Mouse (Mus musculus) midbrain, embryonic 12.5 days (tissue): ENCODE measurements at regions not wholly inside any gene's neighbourhood (a gene's known extent, or its start where the extent isn't known, plus 50 kb on each side); places are given as distances from the start of the nearest gene placed in this dataset.
"Not testable (repeated sequence)": the region's sequence is repeated elsewhere in the genome, so short reads cannot be mapped to it uniquely, and the experiment has no call there.

Source experiments
- ATAC-seq: fragments of 200-750 bp; cut with Nextera tagmentation; 2 replicates; pipeline ENCODE4 v1.8.0; 2017; ENCODE audit warnings: low read depth, moderate TSS enrichment, moderate library complexity; ENCODE audit not compliant: low FRiP score
- H3K27ac ChIP-seq: fragments of 300-500 bp; sonication (generic); replicated peaks from 2 replicates; pipeline ENCODE4 v1.5.1; 2016; ENCODE audit warnings: mild to moderate bottlenecking
- H3K27me3 ChIP-seq: fragments of 300-500 bp; sonication (generic); 2 replicates; pipeline ENCODE4 v1.6.1; 2016; ENCODE audit warnings: mild to moderate bottlenecking
- H3K36me3 ChIP-seq: fragments of 300-500 bp; sonication (generic); 2 replicates; pipeline ENCODE4 v1.6.1; 2016
- H3K4me1 ChIP-seq: fragments of 300-500 bp; sonication (generic); 2 replicates; pipeline ENCODE4 v1.6.1; 2016
- H3K4me2 ChIP-seq: fragments of 300-500 bp; sonication (generic); replicated peaks from 2 replicates; pipeline ENCODE4 v1.6.1; 2016; ENCODE audit warnings: mild to moderate bottlenecking, moderate library complexity
- H3K4me3 ChIP-seq: fragments of 300-500 bp; sonication (generic); 2 replicates; pipeline ENCODE4 v1.5.1; 2016; ENCODE audit warnings: mild to moderate bottlenecking
- H3K9ac ChIP-seq: fragments of 300-500 bp; sonication (generic); replicated peaks from 2 replicates; pipeline ENCODE4 v1.6.1; 2016; ENCODE audit warnings: mild to moderate bottlenecking, moderate library complexity
- H3K9me3 ChIP-seq: fragments of 300-500 bp; sonication (generic); 2 replicates; pipeline ENCODE4 v1.6.1; 2016; ENCODE audit warnings: mild to moderate bottlenecking
- WGBS: fragments of 180-500 bp; shearing (Covaris S2); methylation state at CpG from one replicate; pipeline ENCODE4 v1.1.7; 2016; 5-methylcytosine and 5-hydroxymethylcytosine counted together

DNA sequence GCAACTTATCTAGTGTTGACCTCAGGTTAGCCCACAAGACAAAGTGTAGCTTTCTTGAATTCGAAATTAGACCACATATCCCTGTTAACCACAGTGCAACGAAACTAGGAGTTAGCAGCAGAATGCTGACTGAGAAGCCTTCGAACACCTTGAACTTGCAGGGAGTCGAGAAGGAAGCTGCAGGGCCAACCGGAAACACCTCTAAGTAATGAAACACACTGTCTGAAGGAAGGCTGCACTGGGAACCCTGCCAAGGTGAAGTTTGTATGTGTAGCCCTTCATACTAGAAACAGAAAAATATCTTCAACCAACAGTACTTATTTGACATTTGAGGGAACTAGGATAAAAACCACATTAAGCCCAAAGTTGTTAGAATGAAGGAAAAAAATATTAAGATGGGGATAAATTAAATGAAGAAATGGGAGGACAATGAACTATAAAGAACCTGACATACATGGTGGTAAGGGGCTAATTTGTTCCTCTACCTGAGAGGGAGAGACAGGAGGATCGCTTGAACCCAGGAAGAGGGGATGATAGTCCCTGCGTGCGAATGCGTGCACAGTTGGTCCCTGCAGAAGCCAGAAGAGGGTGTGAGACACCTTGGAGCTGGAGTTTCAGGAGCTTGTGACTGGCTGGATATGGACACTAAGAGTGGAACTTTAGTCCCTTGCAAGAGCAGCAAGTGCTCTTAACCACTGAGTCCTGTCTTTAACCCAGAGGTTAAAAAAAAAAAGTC, 234.4 kb downstream of the Diras2 start:
- 78% methylated on average over 9 of the region's 9 CpGs for WGBS

DNA sequence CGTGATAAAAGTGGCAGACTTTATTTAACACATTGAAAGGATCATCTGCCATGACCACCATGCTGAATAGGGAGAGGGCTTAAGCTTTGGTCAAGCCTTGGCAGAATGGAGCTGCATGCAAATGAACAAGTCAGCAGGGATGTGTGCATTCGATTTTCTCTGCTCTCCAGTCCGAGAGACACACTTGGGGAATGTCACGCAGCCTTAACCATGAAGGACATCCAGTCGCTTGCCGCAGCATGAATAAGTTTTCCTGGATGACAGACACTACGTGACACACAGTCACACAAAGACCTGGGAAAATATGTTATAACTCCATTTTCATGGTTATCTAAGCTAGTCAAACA, 233.8 kb downstream of the Diras2 start:
- peak; percentile 73; the same call in 1 of the 2 replicates for ATAC-seq
- H3K4me2 ChIP-seq: peak overlapping the region; percentile 27; the same call in 1 of the 2 replicates
- peak overlapping the region; percentile 39; the same call in 1 of the 2 replicates for H3K27ac ChIP-seq

More for the DNA sequence above, 234.4 kb downstream of the Diras2 start:
- Histone ChIP-seq H3K9ac (no peak overlapping the region), H3K4me3 (no peak overlapping the region), H3K4me2 (0 out of 2 replicates have a peak overlapping the region, but pooled peaks have one; percentile 27), H3K27ac (peak overlapping the region; percentile 39; the same call in 1 of the 2 replicates), H3K36me3 (no peaks in the 10 kb centered on the region), H3K27me3 (0 out of 2 replicates have a peak, but pooled peaks cover 4% of the 10 kb centered on the region), H3K4me1 (peaks cover 10% of the 10 kb centered on the region), H3K9me3 (no peaks in the 10 kb centered on the region)
- ATAC-seq: no peak

GRCm38 (mm10) chr13:52298362-52298761, 232.7 kb downstream of the Diras2 start:
- Histone ChIP-seq H3K9ac (no peak overlapping the region), H3K4me3 (no peak overlapping the region), H3K4me2 (no peak overlapping the region), H3K27me3 (0 out of 2 replicates have a peak, but pooled peaks cover 4% of the 10 kb centered on the region), H3K27ac (no peak overlapping the region), H3K36me3 (no peaks in the 10 kb centered on the region), H3K4me1 (peaks cover 10% of the 10 kb centered on the region), H3K9me3 (no peaks in the 10 kb centered on the region)
- ATAC-seq: no peak
- 74% methylated on average over 5 of the region's 5 CpGs for WGBS

More for the DNA sequence above, 233.8 kb downstream of the Diras2 start:
- WGBS: 33% methylated on average over 7 of the region's 7 CpGs
- Histone ChIP-seq H3K4me3 (no peak overlapping the region), H3K36me3 (no peaks in the 10 kb centered on the region), H3K27me3 (0 out of 2 replicates have a peak, but pooled peaks cover 4% of the 10 kb centered on the region), H3K9ac (no peak overlapping the region), H3K4me1 (peaks cover 10% of the 10 kb centered on the region), H3K9me3 (no peaks in the 10 kb centered on the region)

DNA sequence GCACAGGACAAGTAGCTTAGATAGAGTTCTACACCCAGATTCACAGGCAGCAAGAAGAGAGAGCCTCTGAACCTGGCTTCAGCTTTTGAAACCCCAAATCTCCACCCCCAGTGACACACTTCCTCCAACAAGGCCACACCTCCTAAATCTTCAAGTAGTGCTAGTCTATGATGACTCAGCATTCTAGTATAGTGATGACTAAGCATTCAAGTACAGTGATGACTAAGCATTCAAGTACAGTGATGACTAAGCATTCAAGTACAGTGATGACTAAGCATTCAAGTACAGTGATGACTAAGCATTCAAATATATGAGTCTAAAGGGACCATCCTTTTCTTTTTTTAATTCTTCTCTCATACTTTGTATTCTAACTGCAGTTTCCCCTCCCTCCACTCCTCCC, 225.8 kb downstream of the Diras2 start:
- H3K4me1 ChIP-seq, H3K4me2 ChIP-seq, H3K9me3 ChIP-seq, H3K36me3 ChIP-seq, H3K4me3 ChIP-seq, H3K9ac ChIP-seq, ATAC-seq, H3K27me3 ChIP-seq, H3K27ac ChIP-seq: not testable (repeated sequence)

GRCm38 (mm10) chr13:52306783-52307440, 224.2 kb downstream of the Diras2 start:
- H3K4me2 ChIP-seq: no peak overlapping the region
- 84% methylated on average over 9 of the region's 9 CpGs for WGBS
- ATAC-seq: no peak

DNA sequence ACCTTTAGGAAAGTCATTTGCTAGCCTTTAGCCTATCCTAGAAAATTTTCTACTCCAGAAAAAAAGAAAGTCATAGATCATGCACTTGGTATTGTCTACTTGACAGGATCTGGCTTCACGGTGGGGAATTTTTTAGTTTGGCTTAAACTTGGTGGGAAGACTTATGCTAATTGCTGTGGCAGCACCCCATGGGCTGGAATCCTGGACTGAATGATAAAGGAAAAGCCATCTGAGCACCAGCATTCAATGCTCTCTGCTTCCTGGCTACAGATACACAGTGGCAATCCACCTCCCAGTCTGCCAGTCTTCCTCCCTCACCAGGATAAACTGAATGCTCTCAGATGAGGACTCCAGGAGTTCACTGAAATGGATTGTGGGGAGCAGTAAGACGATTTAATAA, 220.1 kb downstream of the Diras2 start:
- H3K9me3 ChIP-seq: peaks cover 2% of the 10 kb centered on the region; the same call in 1 of the 2 replicates
- peaks cover 4% of the 10 kb centered on the region; the same call in 1 of the 2 replicates for H3K4me1 ChIP-seq
- 13% methylated on average over 2 of the region's 2 CpGs for WGBS
- peaks cover 10% of the 10 kb centered on the region for H3K27me3 ChIP-seq
- H3K4me3 ChIP-seq: no peak overlapping the region
- no peak overlapping the region for H3K9ac ChIP-seq
- H3K36me3 ChIP-seq: no peaks in the 10 kb centered on the region
- H3K4me2 ChIP-seq: no peak overlapping the region
- H3K27ac ChIP-seq: no peak overlapping the region
- no peak for ATAC-seq

More at GRCm38 (mm10) chr13:52306783-52307440, 224.2 kb downstream of the Diras2 start:
- H3K9me3 ChIP-seq: no peaks in the 10 kb centered on the region
- H3K4me3 ChIP-seq: no peak overlapping the region
- no peak overlapping the region for H3K9ac ChIP-seq
- peaks cover 10% of the 10 kb centered on the region for H3K27me3 ChIP-seq
- H3K36me3 ChIP-seq: no peaks in the 10 kb centered on the region
- H3K27ac ChIP-seq: no peak overlapping the region
- H3K4me1 ChIP-seq: peaks cover 4% of the 10 kb centered on the region; the same call in 1 of the 2 replicates

DNA sequence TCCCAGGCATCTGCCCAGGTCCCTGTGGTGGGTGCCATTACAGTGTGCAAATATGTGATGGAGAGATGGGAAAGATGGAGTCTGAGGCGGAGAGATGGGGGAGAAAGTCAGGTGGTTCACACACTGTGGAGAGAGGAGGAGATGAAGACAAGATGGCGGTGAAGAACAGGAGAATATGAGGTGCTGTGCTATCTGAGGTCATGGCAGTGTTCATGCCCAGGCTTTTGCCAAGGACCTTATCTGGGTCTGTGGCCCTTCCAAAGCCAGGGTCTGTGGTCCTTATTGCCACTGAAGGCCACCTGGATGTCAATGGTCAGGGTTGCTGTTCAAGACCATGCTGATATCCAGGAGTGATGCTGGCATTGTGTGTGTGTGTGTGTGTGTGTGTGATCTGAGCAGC, 212.8 kb downstream of the Diras2 start:
- WGBS: 84% methylated on average over 2 of the region's 2 CpGs
- Histone ChIP-seq H3K9me3 (peaks cover 2% of the 10 kb centered on the region; the same call in 1 of the 2 replicates), H3K4me2 (no peak overlapping the region), H3K27me3 (no peaks in the 10 kb centered on the region), H3K9ac (no peak overlapping the region), H3K27ac (no peak overlapping the region), H3K4me1 (no peaks in the 10 kb centered on the region), H3K36me3 (no peaks in the 10 kb centered on the region), H3K4me3 (no peak overlapping the region)
- no peak for ATAC-seq

DNA sequence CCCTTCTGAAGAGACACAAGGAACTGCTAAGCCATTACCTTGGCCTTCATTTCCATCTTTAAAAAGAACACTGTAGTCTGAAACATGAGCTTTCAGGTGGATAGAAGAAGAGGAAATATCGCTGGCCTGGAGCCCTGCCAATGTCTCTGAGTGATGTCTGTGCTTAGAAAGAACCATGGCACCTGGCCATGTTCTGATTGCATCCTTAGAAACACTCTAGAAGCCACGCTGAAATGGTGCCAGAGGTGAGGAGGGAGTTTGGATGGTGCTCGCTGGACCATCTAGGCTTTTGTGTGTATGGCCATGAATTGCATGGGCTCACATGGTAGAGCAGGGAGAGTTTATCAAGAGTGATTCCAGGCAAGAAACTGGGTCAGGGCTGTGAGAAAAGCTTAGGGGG, 207.4 kb downstream of the Diras2 start:
- Histone ChIP-seq H3K27me3 (no peaks in the 10 kb centered on the region), H3K9me3 (no peaks in the 10 kb centered on the region), H3K4me3 (no peak overlapping the region), H3K4me2 (no peak overlapping the region), H3K36me3 (no peaks in the 10 kb centered on the region), H3K4me1 (no peaks in the 10 kb centered on the region), H3K9ac (no peak overlapping the region), H3K27ac (no peak overlapping the region)
- WGBS: 77% methylated on average over 3 of the region's 3 CpGs
- ATAC-seq: no peak

DNA sequence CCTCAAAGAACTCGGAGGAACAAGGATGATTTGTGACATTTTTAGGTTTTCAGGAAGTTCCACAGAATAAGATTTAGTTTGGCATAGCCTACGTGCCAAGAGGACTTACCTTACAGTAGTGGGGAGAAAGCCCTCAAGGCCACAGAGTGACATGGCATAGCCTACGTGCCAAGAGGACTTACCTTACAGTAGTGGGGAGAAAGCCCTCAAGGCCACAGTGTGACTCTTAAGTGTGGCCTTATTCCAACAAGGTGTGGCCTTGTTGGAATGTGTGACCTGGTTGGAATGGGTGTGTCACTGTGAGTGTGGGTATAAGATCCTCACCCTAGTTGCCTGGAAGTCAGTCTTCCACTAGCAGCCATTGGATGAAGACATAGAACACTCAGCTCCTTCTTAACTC, 206.7 kb downstream of the Diras2 start:
- H3K4me3 ChIP-seq, H3K27me3 ChIP-seq, ATAC-seq, H3K9ac ChIP-seq, H3K4me2 ChIP-seq, H3K9me3 ChIP-seq, H3K27ac ChIP-seq, H3K36me3 ChIP-seq, H3K4me1 ChIP-seq: not testable (repeated sequence)
- 81% methylated on average over 3 of the region's 3 CpGs for WGBS

GRCm38 (mm10) chr13:52325647-52326046, 205.4 kb downstream of the Diras2 start:
- H3K9ac ChIP-seq, H3K27ac ChIP-seq, H3K9me3 ChIP-seq, H3K4me2 ChIP-seq, H3K36me3 ChIP-seq, H3K27me3 ChIP-seq, H3K4me1 ChIP-seq, ATAC-seq, H3K4me3 ChIP-seq: not testable (repeated sequence)
- 80% methylated on average over 6 of the region's 6 CpGs for WGBS

- Histone ChIP-seq H3K4me2 (no peak overlapping the region), H3K36me3 (no peaks in the 10 kb centered on the region), H3K27me3 (no peaks in the 10 kb centered on the region), H3K4me1 (no peaks in the 10 kb centered on the region), H3K4me3 (no peak overlapping the region), H3K9ac (no peak overlapping the region), H3K9me3 (no peaks in the 10 kb centered on the region), H3K27ac (no peak overlapping the region)
- 84% methylated on average over 9 of the region's 9 CpGs for WGBS
- ATAC-seq: no peak
Measured at GRCm38 (mm10) chr13:52327734-52328133, 203.3 kb downstream of the Diras2 start.

DNA sequence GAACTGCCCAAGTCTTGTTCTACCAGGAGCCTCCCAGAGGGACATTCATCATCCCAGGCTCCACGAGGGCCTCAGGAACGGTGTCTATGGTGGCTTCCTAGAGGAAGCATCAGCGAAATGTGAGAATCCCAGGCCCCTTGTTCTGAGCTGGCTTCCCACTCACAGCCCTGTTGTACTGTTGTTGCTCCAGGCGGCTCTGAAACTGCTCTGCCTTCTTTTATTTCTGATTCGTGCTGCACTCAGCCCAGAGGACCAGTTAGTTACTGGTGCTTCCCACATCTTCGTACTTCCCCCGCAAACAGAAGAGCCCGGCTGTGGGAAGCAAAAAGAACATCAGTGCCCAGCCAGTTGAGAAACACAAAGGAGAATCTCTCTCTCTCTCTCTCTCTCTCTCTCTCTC, 202.3 kb downstream of the Diras2 start:
- ATAC-seq: no peak
- 67% methylated on average over 8 of the region's 8 CpGs for WGBS

More for the DNA sequence above, 202.3 kb downstream of the Diras2 start:
- no peaks in the 10 kb centered on the region for H3K9me3 ChIP-seq
- no peak overlapping the region for H3K4me2 ChIP-seq
- no peaks in the 10 kb centered on the region for H3K36me3 ChIP-seq
- no peak overlapping the region for H3K9ac ChIP-seq
- no peak overlapping the region for H3K4me3 ChIP-seq
- no peaks in the 10 kb centered on the region for H3K4me1 ChIP-seq
- no peaks in the 10 kb centered on the region for H3K27me3 ChIP-seq
- no peak overlapping the region for H3K27ac ChIP-seq
